Mouse (Mus musculus) T-helper 17 cell (primary cell): ENCODE results near the gene Tmem95.

ENCODE experiments used
- in situ Hi-C, 2 experiments: fragments of 300-600 bp; cut with MboI, MseI; formaldehyde crosslinking; loops; 1 replicate in 1 of 2; 2 replicates in 1 of 2; pipeline ENCODE4 v1.15.1; 2025; ENCODE audit warnings: high pct_unique_total_duplicates in 2 of 2

The Tmem95 gene

GRCm38 (mm10) chr11:69912716-69913530 lies 35.1 kb upstream of the Tmem95 start:
- in situ Hi-C loops: loop anchor here (10.0 kb wide), 2 partner anchors 752 to 1062 kb away; partner anchors contain the start of genes Rpain (in 1 of the 2) and Spag7 (in 1 of the 2)

GRCm38 (mm10) chr11:69911701-69912100 lies 33.9 kb upstream of the Tmem95 start:
- in situ Hi-C loops: loop anchor here (10.0 kb wide), 2 partner anchors 753 to 1063 kb away; partner anchors contain the start of genes Rpain (in 1 of the 2) and Spag7 (in 1 of the 2)

GRCm38 (mm10) chr11:69910781-69911560 lies 33.2 kb upstream of the Tmem95 start:
- in situ Hi-C loops: loop anchor here (10.0 kb wide), 2 partner anchors 754 to 1064 kb away; partner anchors contain the start of genes Rpain (in 1 of the 2) and Spag7 (in 1 of the 2)

- in situ Hi-C loops: loop anchor here (10.0 kb wide), 2 partner anchors 755 to 1065 kb away; partner anchors contain the start of genes Rpain (in 1 of the 2) and Spag7 (in 1 of the 2)
These were observed 32.4 kb upstream of the Tmem95 start for GRCm38 (mm10) chr11:69910177-69910576.

- in situ Hi-C loops: no loop called here
These were observed 31.4 kb upstream of the Tmem95 start for GRCm38 (mm10) chr11:69909174-69909573.

- in situ Hi-C loops: no loop called here
These were observed 30.8 kb upstream of the Tmem95 start for GRCm38 (mm10) chr11:69908645-69909044.

- in situ Hi-C loops: no loop called here
These were observed 26.5 kb upstream of the Tmem95 start for GRCm38 (mm10) chr11:69904311-69904710.

GRCm38 (mm10) chr11:69902972-69903371 lies 25.2 kb upstream of the Tmem95 start:
- in situ Hi-C loops: no loop called here

GRCm38 (mm10) chr11:69901993-69902392 lies 24.2 kb upstream of the Tmem95 start:
- in situ Hi-C loops: no loop called here

- in situ Hi-C loops: no loop called here
These were observed 23.6 kb upstream of the Tmem95 start for GRCm38 (mm10) chr11:69901406-69901846.

GRCm38 (mm10) chr11:69900471-69901405 lies 22.9 kb upstream of the Tmem95 start, which contains the start of the genes 2810408A11Rik and Neurl4:
Gene 2810408A11Rik (minus strand): TSS chr11:69900987.
Gene Neurl4 (plus strand): TSS chr11:69901072.
- in situ Hi-C loops: no loop called here

GRCm38 (mm10) chr11:69899870-69900269 lies 22.1 kb upstream of the Tmem95 start:
- in situ Hi-C loops: no loop called here

GRCm38 (mm10) chr11:69895291-69895690 lies 17.5 kb upstream of the Tmem95 start, which contains the start of gene Acap1:
Gene Acap1 (minus strand): TSS chr11:69895539.
- in situ Hi-C loops: no loop called here

- in situ Hi-C loops: no loop called here
These were observed 16.9 kb upstream of the Tmem95 start for GRCm38 (mm10) chr11:69894671-69895070.

GRCm38 (mm10) chr11:69891482-69891881 lies 13.7 kb upstream of the Tmem95 start:
- in situ Hi-C loops: no loop called here

GRCm38 (mm10) chr11:69886907-69887635 lies 9.3 kb upstream of the Tmem95 start:
- in situ Hi-C loops: no loop called here

GRCm38 (mm10) chr11:69884663-69885062 lies 6.8 kb upstream of the Tmem95 start:
- in situ Hi-C loops: loop anchor here in 1 of 2 experiments (5.0 kb wide), 1 partner anchor 63 kb away; the partner anchor contains the start of gene Slc2a4

GRCm38 (mm10) chr11:69884240-69884639 lies 6.4 kb upstream of the Tmem95 start:
- in situ Hi-C loops: loop anchor here in 1 of 2 experiments (5.0 kb wide), 1 partner anchor 63 kb away; the partner anchor contains the start of gene Slc2a4

- in situ Hi-C loops: loop anchor here in 1 of 2 experiments (5.0 kb wide), 1 partner anchor 64 kb away; the partner anchor contains the start of gene Slc2a4
These were observed 5.8 kb upstream of the Tmem95 start for GRCm38 (mm10) chr11:69883527-69884151.
